In genomic region chr3:107875231-107875630, GRCm38 (mm10) we compare ENCODE assay signal across 18 mouse cellular contexts. TPM values are rescaled to one million over a fixed set of nuclear protein-coding genes. Genes with fewer than 3 reads are reported as not detected.
"Had no signal": no experiment of that assay in that cellular context is flagged by ENCODE, and none has a peak within 500 bp of the region (broad histone marks: within the 10 kb centered on the region; RNA-seq: fewer than 3 reads in every experiment).

No protein-coding gene starts in this region.

- DNase-seq: kidney, adult 2 months; layer of hippocampus, adult 9-11 months; layer of hippocampus, postnatal 36 days; liver; liver, embryonic 13.5 days; liver, postnatal 0 days; lung, postnatal 36 days; spleen, adult 18-20 months; thymus, adult 18-20 months; thymus, postnatal 14 days had no signal

- H3K4me3 ChIP-seq: limb, embryonic 12.5 days; liver, embryonic 13.5 days; midbrain, embryonic 13.5 days had no signal

- H3K27ac ChIP-seq: limb, embryonic 12.5 days; liver, embryonic 13.5 days; midbrain, embryonic 13.5 days had no signal

- H3K4me1 ChIP-seq: liver, embryonic 13.5 days; midbrain, embryonic 13.5 days had no signal

- H3K27me3 ChIP-seq: limb, embryonic 12.5 days; liver, embryonic 13.5 days; midbrain, embryonic 13.5 days had no signal

- H3K36me3 ChIP-seq: limb, embryonic 12.5 days; liver, embryonic 13.5 days; midbrain, embryonic 13.5 days had no signal

RNA-seq across cellular contexts. Expression of gene Eps8l3, which starts 1.8 kb away (rescaled TPM):
- total RNA-seq: layer of hippocampus, adult 18-20 months; layer of hippocampus, postnatal 36 days; left cerebral cortex, postnatal 36 days; midbrain, postnatal 0 days had no signal
- polyA plus RNA-seq: inflammation-experienced regulatory T-cells, adult 6 months; kidney, embryonic 16.5 days; limb, embryonic 12.5 days; liver, embryonic 13.5 days; liver, postnatal 0 days; midbrain, embryonic 13.5 days; midbrain, postnatal 0 days; neural tube, embryonic 14.5 days had no signal
